Mouse (Mus musculus) MEL-GATA-1-ER (cell line): ENCODE data around the gene Trpm5.
A peak's percentile ranks its signal among the peaks of the same experiment; 100 is the strongest.

Source experiments
- DNase-seq: peaks from one replicate; pipeline ENCODE4 v3.0.0-alpha.2; 2012; ENCODE audit warnings: low read depth; ENCODE audit errors: extremely low read depth

The Trpm5 gene

DNA sequence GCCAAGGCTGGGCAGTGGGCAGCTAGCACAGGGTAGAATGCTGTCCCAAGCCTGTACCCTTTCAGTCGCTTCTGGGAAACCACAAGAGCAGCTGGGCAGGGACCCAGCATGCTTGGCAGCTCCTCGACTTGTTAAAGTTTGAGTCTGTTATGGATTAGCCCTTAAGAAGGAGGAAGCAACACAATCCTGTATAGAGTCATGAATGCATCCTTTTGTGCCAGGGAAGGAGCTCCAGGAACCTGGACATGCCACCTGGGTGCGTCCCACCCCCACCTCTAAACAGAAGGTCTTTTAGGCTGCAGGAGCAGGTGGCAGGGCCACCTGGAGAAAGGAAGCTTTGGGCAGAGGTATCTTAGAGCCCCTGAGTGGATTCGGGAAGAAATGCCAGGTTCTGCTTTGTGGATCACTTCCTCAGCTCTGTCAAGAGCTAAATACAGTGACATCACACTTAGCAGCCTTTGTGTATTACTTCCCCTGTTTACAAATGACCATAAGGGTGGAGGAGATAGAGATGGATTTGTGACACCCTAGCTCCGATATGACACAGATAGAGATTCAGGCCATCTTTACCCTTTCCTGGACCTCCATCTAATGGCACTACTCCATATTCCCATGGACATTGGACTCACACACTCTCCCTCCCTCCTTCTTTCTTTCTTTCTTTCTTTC lies 35.1 kb downstream of the Trpm5 start:
- no peak for DNase-seq

DNA sequence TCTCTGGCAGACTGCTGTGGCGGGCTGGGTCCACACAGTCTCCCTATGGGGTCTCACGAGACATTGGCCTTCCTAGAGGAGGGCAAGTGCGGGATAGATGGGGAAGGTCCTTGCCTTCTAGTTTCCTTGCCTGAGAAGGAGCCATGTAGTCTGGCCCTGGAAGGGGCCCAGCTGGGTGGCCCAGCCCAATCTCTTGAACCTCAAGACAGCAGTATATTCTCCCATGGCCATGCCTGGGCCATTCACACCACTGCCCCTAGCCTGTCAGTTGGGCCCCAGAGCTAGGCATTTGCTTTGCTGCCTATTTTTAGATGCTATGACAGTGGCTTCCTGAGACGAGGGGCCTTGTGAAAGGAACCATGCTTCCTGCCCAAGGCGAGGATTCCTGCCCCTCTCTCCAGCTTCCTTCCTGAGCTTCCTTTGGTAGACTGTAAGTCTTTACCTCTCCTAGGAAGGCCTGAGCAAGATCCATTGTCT lies 36.2 kb downstream of the Trpm5 start:
- DNase-seq: no peak

DNA sequence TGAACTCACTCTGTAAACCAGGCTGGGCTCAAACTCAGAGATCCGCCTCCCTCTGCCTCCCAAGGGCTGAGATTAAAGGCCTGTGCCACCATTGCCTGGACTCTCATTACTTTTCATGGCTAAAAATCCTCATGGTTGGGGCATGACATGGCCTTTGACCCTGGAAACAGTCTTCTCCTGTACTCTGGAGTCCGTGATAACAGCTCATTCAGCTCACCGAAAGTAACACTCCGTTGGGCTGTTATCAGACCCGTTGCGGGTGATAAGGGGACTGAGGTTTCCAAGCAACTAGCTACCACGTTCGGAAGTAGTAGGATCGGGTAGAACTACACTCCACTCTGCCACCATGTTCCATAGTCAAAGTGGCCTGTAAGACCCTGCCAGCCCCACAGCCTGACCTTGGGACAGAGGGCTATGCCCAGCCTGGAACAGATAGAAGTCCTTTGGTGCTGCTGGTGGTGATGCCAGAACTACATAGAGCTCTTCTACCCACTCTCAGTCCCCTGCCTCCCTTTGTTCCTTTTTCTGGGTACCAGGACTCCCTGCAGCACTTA lies 36.7 kb downstream of the Trpm5 start:
- peak; percentile 70 for DNase-seq

DNA sequence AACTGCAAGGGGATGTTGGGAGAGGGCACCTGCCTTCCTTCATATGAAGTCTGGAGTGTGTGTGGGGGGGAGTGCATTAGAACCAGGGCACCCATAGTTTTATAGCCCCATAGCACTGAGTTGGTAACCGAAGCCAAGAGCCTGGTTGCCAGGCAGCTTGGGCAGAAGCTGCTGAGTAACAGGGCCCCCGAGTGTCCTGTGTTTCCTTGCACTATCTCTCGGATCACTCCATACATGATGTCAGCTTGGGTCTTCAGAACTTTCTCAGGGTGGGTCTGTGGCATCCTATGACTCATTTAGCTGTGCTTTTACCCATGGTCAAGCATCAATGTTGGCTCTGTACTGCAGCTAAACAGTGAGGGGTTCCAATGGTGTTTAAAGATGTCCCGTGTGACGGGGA lies 37.4 kb downstream of the Trpm5 start:
- no peak for DNase-seq

DNA sequence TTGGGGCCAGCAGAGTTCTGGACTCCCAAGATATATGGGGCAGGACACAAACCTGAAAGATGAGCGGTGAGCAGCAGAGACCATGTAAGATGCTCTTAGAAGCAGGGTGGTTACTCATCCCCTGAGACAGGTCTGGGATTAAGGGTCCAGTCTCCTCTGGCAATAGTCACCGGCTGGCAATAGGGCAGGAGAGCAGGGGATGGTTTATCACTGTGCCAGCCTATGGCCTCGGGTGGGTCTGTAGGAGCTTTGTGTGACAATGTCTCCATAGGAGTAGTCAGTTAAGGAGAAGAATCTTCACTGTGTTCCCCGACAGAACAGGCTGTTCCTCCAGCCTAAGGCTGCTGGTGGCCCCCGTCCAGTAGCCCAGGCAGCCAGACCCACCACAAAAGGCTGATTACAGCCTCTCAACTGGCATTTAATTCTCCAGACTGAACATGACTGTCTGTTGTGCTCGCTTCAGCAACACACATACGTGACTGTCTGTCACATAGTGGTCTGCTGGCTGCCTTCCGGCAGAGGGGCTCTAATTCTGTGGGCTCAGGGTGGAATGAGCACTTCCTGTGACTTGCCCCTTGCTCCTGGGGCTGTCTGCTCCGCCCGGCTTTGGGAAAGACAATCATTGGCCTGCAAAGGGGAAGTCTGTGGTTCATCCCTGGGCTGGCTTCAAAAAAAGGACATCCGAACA lies 38.8 kb downstream of the Trpm5 start:
- DNase-seq: no peak

DNA sequence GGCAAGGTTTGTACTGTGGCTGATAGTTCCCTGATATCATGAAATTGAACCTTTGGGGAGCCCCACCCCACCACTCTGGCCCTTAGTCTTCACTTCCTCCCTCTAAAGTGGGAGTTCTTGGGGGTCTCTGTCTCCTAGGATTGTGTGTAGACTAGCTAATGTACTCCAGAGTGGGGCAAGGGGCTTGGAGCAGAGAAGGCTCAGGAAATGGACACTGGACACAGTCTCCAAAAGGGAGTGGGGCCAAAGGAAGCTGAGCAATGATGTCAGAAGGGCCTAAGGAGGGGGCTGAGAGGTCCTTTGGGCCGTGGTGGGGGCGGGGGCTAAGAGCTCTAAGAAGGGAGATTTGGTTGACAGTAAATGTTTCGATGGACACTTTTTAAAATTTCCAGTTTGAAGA lies 39.4 kb downstream of the Trpm5 start:
- DNase-seq: no peak

DNA sequence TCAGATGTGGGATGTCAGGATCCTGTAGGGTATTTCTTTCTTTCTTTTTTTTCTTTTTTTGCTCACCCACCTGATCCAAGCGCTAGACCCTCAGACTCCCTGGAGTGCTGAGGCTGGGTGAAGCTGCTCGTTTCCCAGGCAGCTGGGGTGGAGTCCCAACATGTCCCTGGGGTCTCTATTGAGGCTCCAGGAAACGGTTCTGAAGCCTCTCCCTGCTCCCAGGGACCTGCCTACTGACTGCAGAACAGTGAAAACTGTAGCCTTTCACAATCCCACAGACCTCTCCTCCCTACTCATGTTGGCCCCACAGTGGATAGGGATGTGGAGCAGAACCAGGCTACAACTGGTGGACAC lies 39.9 kb downstream of the Trpm5 start:
- no peak for DNase-seq

DNA sequence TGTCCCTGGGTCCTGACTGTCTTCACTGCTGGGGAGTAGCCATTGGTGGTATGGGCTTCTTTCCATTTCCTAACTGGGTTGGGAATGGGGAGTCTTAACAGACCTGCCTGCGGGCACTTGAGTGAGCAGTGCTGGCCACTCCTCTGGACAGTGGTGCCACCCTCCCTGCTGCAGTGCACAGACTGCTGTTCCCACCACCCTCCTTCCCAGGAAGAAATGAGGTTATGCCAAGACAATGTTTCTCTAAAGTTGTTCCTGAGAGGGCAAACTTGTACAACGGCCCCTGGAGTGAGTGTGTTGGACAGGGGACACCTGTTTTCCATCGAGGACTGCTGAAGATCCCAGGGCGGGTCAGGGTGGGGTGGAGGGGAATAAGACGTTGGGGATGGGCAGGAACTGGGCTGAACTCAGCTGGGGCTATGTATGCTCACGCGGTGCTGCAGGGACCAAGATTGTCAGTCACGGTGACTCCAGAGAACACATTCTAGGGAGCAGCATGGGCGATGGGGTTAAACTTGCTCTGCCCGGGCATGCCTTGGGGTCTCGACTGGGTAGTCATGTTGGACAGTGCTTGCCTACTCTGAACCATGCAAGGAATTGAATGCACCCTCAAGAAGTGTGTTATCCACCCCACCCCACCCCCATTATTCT lies 40.4 kb downstream of the Trpm5 start:
- no peak for DNase-seq

DNA sequence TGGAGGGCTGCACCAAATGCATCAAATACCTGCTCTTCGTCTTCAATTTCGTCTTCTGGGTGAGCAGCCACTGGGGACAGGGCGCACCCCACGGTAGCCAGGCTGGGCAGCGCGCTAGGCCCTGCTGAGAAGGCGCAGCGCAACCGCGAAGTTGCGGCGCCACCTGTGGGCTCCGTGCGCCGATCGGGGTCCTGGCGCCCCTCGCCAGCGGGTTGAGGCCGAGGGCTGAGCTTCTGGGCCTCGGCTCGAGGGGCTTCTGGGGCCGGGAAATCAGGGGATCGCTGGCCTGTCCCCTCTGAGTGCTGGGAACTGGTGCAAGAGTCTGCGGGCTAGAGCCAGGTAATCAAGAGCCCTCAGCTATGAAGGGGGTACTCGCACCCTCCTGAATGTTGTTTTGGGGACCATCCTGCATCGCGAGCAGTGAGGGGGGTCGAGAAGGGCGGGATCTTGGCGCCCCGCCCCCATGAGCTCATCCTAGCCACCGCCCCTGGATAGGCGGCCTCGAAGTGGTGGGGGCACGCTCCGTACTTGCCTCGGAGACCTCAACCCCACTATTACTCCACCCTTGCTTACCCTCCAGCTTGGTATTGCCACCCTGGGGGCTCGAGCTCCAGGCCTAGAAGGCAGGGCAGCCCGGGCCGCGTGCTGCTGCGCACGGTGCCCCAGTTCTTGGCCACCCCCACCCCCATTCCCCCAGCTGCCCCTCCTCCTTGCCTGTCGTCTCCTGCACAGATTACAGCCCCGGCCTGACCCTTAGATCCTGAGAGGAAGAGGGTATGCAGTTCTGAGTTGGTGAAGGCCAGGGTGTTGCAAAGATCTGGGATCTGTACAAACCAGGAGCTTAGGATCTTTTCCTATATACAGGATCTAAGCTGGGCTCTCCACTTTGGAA lies 41.2 kb downstream of the Trpm5 start:
- no peak for DNase-seq

DNA sequence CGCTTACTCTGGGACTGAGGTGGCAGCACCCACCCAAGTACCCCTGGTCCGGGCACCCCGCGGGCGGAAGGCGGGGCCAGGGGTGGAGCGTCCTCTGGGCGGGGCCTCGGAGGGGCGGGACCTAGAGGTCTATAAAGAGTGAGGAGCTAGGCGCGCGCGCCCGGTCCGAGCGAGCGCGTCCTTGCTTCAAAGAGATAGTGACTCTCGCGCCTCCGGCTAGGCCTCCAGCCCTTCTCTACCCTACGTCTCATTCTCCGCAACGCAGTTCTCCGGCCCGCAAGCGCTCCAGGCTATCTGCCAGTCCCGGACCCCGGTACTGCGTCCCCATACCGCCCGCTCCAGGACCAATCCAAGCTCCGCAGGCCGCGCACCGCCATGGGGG lies 41.8 kb downstream of the Trpm5 start, which contains the start of gene Cd81:
TSS of gene Cd81 (plus strand) at position 114 of the 382 bp plus-strand sequence.
- peak; percentile 67 for DNase-seq

DNA sequence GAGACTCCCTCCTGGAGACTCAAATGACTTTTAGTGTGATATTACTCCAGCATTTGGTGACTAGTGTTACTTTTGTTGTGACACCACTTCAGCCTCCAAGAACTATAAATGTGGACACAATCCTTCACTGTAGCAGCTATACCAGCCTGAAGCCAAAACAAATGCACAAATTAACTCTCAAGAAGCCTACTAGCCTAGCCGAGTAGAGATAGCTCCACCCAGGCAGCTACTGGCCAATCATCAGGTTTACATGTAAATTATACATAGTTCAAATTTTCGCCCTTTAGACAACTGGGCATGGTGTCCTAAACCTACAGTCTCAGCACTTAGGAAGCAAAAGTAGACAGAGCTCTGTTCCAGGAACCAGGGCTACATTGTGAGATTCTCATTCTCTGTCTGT lies 43.1 kb downstream of the Trpm5 start:
- DNase-seq: no peak

DNA sequence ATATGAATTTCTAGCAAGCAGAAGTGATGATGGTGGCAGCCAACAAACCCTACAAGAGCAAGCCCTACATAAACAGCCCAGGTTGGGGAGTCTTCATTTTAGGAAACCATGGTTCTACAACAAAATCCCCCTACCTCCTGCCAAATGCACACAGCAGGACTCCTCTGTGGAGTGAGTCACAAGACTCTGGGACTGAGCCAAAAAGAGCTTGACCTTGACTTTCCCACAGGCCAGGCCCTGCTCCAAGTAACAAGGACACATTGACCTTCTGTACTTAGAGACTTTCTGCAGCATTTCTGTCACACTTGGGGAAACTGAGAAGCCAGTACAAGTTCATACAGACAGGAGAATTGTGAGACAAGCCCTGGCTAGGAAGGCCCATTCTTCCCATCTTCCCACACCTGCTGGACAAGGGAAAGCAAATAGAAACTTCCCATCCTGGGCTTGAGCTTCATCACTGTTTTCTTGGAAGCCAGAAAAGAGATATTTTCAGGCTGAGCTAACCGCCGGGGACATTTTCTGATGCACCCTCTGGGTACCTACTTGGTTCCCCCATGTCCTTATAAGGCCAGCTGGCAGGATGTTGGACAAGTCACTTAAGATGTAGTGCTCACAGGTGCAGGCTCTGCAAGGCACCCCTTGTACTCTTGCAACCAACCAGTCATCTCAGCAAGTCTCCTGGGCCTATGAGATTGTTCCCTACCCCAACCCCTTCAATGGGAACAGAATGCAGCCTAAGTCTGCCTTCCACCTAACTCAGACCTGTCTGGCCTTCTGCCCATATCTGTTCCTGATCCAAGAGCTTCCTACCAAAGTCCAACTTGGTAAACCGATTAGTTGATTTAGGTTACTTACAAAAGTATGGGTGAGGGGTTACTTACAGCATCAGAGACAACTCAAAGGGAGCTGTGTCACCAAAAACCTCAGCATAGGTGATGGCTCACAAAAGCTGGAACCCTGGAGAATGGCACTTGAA lies 44.3 kb downstream of the Trpm5 start:
- DNase-seq: no peak

DNA sequence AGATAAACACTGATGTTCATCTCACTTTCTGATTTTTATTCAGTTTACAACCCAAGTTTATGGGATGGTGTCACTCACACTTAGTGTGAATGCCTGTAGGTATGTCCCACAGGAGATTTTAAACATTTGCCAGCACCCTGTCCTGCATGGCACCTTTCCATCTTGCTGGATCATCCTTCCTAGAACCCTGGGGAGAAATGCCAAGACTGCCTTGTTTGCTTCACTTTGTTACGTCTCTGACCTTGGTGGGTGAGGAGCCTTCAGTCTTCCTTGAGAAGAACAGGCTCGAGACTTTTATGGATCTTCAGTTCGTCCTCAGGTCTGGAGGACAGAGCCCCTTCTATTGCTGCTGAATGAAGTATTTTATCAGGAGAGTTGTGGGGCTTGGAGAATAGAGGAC lies 45.1 kb downstream of the Trpm5 start:
- no peak for DNase-seq

DNA sequence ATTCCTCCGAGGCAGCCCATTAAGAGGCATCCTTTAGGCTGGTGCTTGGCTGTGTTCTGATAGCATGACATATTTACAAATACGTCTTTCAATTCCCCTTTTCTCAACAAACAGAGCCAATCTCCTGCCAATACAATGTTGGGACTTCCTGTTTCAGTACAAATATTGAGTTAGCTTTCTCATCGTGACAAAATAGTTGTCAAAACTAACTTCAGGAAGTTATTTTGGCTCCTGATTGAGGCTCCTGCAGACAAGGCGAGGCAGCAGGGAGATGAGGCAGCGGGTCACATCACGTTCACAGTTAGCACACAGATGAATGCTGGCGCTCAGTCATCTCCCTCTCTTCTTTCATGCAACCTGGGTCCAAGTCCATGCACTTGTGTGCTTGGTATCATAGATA lies 48.1 kb downstream of the Trpm5 start:
- no peak for DNase-seq

DNA sequence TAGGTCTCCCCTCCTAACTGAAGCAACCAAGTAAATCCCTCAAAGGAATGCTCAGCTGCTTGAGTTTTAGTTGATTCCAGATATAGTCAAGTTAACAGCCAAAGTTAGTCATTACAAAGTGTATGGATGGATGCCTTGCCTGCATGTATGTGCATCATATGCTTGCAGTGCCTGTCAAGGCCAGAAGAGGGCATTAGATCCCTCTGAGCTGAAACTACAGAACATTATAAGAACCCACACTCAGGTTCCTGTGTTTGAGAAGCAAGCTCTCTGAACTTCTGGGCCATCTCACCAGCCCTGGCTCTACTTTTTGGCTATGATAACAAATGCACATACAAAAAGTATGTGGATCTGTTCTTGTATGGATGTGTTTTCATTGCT lies 49.6 kb downstream of the Trpm5 start:
- no peak for DNase-seq

DNA sequence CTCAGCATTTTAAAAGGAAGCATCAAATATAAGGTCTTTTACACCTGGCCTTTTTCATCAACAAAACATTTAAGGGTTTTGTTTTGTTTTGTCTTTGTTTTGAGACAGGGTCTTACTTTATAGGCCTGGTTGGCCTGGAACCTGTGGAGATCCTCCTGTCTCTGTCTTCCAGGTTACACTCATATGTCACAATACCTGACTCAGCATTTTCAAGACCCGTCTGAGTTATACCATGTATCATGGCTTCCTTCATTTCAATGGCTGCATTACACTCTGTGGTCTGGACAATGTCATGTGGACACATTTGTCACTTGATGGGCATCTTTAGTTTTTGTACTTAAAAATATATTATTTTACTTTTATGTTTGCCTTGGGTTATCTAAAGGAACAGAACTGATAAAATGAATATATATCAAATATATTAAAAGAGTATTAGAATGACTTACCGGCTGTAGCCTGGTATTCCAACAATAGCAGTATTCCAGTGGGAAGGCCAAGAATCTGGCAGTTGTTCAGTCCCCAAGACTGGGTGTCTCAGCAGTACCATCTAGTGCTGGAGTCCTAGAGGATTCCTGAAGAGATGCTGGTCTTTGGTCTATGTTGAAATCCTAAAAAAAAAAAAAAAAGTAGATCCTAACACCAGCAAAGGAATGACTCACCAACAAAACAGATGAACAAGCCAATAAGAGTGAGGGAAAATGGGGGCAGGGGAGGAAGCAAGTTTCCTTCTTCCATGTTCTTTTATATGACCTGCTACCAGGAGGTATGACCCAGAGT lies 50.2 kb downstream of the Trpm5 start:
- DNase-seq: no peak

DNA sequence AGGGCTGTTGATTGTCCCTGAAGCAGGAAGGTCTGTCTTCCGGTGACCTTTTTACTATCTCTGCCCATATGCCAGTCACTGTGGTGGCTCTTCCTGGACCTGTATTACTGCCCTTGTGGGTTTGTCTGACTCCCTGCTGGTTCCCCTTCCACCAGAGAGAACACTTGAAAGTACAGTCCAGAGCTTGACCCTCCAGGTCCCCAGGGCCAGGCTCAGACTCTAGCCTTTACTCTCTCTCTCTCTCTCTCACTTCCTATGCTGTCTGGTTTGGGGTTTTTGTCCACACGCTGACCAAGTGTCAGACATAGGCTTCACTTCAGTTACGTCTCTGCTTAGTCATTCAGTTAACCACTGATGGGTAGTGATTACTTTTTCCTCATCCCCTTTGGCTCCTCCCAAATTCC lies 51.5 kb downstream of the Trpm5 start:
- DNase-seq: no peak

DNA sequence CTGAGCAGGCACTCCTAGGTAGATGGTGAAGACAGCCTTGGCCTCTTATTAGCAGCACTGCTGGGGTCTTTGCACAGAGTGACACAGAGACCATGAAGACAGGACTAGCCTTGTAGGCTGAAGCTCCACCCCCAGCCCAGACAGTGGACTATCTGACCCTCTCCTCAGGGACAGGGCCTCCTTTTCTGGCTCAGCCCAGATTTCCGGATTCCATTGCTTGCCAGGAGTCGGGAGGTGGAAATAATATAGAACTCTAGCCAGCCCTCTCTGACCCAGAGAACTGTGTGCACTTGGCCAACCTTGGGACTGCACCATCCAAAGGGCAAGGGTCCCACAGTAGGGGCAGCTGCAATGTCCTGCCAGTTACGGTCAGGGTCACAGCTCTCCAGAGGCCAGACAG lies 52.4 kb downstream of the Trpm5 start:
- DNase-seq: no peak

DNA sequence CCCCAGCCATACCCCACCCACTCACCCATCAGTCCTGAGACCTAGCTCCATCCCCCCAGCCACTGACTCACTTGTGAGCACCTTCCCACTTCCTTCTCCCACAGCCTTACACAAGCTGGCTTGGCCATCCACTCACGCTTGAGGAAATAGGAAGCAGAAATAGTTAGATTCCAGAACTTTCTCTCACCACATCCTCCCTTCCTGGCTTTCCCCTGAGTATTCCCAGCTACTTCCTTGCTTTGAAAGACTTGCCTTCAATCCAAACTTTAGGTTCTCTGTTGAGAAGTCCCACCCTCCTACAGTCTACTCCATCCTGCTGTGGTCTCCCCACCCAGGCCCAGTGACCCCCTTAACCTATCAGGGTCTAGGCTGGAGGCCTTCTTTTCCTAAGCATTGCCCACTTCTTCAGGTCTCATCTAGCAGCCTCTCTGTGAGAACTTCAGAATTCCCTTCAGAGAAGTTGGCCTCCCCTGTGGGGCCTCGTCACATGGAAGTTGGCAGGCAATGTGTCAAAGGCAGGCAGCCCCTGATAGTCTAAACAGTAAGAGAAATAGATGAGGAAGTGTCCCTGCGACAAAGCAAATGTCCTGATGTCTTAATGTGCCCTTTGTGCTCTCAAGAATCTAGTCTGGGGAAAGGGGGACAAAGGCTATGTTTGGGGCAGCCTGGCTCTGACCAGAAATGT lies 53.2 kb downstream of the Trpm5 start:
- no peak for DNase-seq
